Mouse (Mus musculus): ENCODE measurements at regions not wholly inside any gene's neighbourhood (a gene's known extent, or its start where the extent isn't known, plus 50 kb on each side); places are given as distances from the start of the nearest gene placed in this dataset.

DNA sequence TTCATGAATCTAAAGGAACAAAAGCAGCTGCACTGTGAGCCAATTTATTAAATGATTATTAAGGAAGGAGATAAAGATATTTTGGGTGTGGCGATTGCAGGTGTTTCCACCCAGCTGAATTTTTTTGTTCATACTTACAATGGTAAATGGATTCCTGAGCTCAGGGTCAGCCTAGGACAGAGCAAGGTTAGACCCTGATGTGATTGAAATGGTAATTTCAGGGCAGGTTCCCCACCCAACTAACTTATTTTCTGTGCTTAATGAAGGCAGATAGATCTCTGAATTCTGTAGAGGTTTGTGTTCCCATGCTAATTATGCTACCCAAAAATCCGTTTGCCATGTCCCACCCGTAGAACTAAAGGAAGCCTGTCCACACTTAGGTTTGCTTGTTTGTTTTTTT is 258.8 kb upstream of the St6gal2 start:
- CTCF ChIA-PET: interaction anchor here (0.7 kb wide), 1 partner anchor 48 kb away, joined by 4 read pairs; no protein-coding TSS in a partner anchor

DNA sequence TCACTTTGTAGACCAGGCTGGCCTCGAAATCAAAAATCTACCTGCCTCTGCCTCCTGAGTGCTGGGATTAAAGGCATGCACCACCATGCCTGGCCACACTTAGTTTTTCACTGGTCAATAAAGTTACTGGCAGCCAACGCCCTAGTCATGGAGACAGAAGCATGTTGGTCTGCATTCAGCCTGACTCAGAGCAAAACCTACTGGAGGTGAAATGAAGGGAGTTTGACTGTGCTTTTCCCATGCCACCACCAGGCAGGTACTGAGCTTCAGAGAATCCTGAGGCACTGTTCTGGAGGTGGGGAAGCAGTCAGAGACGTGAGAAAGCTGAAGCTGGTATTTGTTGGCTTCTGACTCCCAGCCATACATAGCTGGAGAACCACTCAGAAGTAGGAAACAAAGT is 258.4 kb upstream of the St6gal2 start:
- CTCF ChIA-PET: no interaction called here

DNA sequence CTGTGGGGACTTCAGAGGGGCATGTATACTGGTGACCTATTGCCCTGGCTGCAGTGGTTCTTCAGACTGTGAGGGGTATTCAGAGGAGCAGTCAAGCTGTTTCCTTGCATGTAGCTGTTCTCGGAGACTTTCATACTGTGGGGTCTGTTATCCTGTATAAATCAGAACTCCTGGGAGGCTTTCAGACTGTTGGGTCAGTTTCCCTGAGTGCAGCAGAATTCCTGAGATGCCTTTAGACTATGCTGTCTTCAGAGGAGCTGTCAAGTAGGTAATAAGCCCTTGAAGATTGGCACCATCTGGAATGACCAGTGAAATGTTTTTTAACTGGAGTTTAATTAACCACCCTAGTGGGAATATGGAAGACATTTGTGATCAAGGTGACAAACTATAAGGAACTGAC is 238.6 kb upstream of the St6gal2 start:
- CTCF ChIA-PET: no interaction called here

DNA sequence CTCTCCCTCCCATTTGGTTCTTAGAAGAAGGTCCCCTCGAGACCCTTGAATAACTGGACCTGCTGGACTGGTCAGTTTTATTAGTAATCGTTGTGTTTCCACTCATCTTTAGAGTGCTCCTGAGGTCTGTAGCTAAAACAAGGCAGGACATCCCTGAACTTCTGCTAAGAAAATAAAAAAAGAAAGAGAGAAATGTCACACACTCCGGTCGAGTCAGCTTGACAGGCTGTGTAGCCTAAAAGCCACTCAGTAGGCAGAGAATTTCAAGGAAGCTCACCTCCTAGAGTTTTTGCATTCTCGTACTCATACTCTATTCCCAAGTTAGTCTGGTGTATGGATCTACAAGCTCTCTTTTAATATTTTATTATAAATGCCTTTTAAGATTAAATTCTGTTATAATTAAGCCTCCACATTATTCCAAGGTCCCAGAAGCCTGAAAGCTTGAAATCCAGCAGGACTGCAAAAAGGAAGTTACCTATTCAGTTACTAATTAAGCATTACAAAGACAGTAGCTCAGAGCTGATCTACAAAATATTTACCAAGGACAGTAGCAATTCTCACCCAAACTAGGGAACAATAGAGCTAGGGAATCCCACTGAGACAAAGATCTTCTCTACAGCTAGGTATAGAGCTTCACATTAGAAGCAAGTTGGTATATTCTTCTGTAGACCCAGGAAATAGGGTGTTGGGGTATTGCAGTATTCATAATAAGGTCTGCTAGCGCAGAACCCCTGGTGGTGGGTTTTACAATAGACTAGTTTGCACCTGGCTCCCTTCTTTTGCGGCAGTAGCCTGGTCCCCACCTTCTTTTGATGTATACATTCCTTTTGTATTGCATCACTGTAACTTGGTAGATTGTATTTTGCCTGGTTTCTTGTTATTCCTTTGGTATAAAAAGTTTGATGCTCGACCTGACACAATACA is 226.7 kb upstream of the St6gal2 start:
- CTCF ChIA-PET: interaction anchor here (0.6 kb wide), 1 partner anchor 177 kb away, joined by 4 read pairs; no protein-coding TSS in a partner anchor

DNA sequence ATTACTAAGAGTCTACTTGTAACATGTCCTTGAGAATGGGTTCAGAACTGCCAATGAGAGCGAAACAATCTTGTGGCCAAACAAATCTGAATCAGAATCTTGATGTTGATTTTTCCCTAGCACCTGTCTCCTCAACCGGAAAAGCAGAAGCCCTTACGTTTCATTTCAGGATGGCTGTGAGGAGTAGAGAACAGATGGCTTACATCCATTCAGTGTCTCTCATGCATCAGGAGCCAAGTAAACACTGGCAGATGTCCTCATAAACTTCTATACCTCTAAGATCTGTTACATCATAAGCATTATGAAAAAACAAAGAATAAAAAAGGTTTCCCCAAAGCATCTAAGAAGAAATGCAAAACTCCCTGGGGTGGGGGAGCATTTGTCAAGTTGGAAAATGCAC is 221.1 kb upstream of the St6gal2 start:
- CTCF ChIA-PET: no interaction called here

DNA sequence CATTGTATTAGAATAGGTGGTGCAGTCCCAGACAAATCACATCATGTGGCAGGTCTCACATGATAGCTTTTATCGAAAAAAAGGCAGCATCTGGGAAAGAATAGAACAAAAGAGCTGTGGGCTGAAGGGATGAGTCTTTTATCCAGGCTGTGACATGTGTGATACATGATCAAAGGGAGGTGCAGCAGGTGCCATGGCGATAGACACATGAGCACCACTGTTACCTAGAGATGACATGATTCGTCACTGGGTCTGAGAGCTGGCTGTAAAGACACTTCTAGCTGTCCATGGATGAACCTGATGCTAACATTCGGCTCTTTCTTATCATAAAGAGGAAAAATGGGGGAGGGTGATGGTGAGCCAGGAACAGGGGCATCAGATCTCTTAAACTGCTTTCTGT is 210.9 kb upstream of the St6gal2 start:
- CTCF ChIA-PET: no interaction called here

DNA sequence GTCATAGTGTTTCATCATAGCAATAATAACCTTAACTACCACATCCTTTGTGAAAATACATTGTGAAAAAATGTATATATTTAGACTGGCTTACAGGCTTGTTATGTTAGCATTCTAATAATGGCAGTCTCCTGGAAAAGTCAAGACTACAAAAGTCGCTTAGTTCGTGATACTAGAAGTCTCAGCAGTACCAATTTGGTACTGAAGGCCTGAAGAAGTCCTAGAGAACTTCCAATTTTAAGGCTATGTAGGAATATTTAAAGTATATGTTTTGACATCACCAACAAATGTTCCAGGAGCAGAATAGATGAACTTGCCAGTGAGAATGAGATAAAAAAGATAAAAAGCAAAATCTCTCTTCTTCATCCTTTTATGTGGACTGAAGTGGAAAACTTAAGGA is 182.5 kb upstream of the St6gal2 start:
- CTCF ChIA-PET: no interaction called here

DNA sequence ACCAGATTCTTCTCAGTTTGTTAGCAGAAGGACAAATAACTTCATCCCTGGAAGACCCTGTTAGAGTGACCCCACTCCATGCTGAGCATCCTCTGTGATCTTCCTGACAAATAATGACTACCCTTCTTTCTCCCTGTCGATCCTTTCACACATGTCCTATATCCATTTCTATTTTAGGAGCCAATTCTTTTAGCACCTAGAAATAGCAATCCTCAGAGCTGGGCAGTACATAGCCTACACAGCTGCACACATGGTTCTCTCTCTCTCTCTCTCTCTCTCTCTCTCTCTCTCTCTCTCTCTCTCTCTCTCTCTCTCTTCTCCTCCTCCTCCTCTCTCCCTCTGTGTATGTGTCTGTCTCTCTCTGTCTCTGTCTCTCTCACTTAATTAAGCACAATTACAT is 168.6 kb upstream of the St6gal2 start:
- CTCF ChIA-PET: no interaction called here

DNA sequence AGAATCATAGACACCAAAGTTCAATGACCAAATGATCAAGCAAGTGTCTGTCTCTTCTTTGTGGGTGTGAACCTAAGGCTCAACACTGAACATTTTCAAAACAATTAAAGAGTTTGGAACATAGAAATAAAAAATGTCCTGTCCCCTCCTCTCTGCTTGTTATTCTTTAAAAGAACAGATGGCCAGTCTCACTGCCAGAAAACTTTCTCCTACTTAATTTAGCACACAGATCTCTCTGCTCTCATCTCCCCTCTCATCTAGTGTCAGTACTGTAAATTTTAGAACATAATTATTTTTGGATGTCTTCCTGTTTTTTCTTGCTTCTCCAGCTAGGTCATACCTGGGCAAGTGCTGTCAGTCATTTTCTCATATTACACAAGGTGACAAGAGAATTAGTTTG is 163.9 kb upstream of the St6gal2 start:
- CTCF ChIA-PET: no interaction called here

DNA sequence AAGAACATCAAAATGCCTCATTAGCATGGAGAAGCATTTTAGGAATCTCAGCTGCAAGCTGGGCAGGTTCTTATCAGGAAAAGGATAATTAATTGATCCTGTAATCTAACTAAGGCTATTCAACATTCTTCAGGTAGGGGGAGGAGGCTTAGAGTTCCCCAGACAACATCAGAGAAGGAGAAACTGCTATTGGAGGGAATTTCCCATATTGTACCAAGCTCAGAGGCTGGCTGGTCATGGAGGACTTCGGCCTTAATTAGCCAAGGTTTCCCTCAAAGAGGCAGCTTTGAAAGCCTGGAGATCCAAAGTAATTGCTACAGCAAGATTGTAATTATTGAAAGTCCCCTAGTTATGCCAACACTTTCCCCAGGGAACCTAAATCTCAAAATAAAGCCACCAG is 156.6 kb upstream of the St6gal2 start:
- CTCF ChIA-PET: no interaction called here

DNA sequence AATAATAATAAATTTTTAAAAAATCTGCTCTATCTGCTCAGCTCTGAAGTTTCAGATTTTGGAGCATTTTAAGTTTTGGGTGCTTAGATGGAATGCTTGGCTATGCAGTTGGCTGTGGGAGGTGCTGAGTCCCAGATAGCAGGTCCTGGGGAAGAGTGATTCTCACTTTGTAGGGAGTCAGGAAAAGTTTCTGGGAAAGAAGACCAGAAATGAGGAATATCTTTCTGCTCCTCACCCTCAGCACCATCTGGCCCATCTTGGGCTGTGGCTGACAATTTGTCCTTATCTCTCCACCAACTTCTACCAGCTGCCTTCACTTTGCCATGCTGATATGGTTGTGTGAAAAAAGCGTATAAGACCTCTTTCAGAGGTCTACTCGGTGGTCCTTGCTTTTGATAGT is 152.5 kb upstream of the St6gal2 start:
- CTCF ChIA-PET: no interaction called here

DNA sequence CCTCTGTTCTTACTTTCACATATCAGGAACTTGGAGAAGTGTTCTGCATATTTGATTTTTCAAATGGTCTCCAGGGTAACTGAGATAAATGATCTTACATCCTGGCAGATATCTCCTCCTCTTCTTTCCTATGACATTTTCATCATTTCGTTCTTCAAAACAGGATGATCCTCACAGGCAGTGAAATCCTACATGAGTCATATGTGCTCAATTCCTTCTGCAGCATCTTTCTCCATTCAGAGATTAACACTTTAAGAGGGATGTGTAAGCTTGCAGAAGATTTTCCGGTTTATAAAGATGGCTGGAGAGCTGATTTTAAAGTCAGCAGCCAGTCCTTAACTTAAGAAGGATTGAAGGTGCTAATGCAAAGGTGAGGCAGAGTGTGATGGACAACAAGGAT is 148.5 kb upstream of the St6gal2 start:
- CTCF ChIA-PET: no interaction called here

DNA sequence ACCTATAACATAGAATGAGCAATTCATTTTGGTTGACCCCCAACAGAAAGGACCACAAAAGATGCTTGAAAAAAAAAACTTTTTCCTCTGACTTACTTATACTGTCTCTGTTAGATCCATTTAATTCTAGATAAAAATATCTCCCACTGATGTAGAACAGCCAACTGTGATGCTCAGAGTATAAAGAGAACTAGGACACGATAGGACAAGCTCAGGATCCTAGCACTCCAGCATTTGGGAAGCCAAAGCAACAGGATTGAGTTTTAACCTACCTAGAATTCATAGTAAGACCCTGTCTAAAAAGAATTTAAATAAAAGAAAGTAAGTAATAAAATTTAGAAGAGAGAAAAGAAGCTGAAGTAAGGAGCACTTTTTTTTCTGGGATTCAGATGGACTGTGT is 146.3 kb upstream of the St6gal2 start:
- CTCF ChIA-PET: no interaction called here

DNA sequence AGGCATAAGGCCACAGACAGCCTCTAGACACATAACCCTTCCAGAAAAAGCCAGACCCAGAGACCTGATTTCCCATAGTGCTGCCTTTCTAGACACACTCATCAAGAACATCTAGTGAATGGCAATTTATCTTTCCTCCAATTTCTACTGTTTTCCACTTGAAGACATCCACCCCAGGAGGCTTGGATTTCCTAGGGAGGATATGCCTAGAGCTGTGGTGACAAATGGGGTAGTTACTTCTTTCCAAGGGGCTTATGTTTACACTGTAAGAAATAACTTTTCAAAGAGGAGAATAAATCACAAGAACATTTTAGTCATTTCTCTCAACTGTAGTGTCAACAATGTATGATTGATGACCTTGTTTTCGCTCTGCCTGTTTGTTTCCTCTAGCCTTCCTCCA is 124.2 kb upstream of the St6gal2 start:
- CTCF ChIA-PET: no interaction called here

DNA sequence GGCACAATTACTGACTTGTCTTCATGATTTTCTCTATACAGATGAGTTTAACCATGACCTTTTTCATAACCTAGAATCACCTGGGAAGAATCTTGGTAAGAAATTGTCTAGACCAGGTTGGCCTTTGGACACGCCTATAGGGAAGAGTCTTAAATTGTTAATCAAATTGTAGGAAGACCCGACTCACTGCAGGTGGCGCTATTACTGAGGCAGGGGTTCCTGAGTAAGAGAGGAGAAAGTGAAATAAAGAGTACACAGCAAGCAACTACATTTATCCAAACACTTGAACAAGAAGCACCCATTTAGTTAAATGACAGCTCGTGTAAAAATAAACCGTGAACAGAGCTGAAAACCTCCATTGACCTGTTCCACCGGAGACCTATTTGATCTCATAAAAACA is 85.9 kb upstream of the St6gal2 start:
- CTCF ChIA-PET: no interaction called here

DNA sequence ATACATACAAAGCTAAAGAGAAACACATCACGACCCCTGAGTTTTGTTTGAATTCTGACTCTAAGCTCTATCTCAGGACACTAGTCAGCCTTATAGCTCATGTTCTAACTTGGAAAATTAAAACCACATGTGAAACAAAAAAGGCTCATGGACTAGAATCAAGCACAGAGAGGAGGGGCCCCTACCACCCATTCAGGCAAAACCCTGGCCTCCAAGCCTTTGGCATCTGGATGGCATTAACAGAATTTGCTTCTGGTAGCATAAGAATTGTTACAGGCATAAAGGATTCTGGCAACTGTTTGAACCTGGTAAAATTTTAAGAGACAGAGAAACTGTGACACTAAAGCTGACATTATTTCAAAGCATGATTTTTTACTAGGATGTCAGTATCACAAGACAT is 78.1 kb upstream of the St6gal2 start:
- CTCF ChIA-PET: no interaction called here

DNA sequence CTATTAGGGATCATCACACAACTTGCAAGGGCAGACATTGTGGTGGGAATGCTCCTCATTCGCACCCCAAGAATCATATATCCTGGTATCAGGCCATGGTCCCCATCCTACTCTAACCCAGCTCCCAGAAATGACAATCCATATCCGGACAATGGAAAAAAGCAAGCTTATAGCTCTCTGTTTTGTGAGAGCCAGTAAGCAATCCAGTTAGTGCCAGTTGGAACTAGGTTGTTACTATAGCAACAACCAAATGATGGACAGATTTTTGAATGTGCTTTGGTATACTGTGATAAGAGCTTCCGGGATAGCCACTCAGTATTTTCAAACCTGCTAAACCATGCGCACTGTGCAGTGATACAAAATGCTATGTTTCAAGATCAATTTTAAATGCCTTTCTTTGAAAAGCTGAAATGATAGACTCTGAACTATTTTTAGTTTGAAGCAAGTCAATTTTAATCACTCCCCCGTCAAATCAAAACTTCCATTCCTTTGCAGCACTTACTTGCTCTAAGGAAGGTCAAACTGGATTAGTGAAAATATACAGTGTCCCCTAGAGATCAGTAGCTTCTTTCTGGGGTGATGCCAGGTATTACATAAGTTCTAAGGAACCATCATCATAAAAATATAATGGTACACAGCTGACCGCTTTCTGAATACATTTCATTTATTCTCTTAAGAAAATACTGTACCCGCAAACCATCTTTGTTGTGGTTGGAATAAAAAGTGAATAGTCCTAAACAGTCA is 77.5 kb upstream of the St6gal2 start:
- CTCF ChIA-PET: no interaction called here

Data from spleen, embryonic (tissue).